Mouse (Mus musculus) ovary, adult 10 weeks (tissue): Measurements from ENCODE around the gene Gm20403. TPM values are rescaled to one million over a fixed set of nuclear protein-coding genes. Genes with fewer than 3 reads are reported as not detected.

Experiments used
- polyA plus RNA-seq: library from polyadenylated mRNA; stranded (reverse); fragments of 350-450 nt; fragmentation: Illumina TruSeq; extraction: RNeasy Lipid Tissue Mini Kit (QIAGEN cat#74804); gene quantifications from one replicate; pipeline ENCODE4 v1.2.3, GENCODE M21; 2014

Gene Gm20403
- polyA plus RNA-seq = not detected

DNA sequence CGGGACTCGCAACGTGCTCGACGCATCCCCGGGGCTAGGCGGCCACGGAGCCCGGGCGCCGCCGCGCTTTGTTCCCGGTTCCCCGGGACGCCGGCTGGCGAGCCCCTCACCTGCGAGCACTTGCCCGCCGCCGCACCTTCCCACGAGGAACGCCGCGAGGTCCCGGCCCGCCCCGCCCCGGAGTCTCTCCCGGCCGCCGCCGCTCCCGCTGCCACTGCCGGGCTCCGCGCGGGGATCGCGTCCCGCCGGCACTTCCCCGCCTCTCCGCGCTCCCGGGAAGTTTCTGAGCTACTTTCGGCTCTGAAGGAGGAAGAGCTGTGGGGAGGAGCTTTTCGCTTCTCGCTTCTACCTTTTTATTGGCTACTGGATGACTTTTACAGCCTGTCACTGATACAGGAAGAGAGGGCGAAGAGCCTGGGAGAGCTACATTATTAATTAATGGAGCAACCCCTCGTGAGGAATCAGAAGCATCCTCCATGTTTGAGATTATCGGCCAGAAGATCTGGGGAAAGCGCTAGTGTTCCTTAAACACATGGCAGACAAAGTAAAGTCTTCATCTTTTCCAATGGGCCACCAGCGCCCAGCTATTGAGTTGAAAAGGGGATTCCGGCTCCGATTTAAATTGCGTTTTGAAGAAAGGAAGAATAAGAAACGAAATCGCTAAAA lies at the start of gene Gm20403:
Gm20403 (minus strand) TSS at position 478 of the 666 bp plus-strand sequence.

DNA sequence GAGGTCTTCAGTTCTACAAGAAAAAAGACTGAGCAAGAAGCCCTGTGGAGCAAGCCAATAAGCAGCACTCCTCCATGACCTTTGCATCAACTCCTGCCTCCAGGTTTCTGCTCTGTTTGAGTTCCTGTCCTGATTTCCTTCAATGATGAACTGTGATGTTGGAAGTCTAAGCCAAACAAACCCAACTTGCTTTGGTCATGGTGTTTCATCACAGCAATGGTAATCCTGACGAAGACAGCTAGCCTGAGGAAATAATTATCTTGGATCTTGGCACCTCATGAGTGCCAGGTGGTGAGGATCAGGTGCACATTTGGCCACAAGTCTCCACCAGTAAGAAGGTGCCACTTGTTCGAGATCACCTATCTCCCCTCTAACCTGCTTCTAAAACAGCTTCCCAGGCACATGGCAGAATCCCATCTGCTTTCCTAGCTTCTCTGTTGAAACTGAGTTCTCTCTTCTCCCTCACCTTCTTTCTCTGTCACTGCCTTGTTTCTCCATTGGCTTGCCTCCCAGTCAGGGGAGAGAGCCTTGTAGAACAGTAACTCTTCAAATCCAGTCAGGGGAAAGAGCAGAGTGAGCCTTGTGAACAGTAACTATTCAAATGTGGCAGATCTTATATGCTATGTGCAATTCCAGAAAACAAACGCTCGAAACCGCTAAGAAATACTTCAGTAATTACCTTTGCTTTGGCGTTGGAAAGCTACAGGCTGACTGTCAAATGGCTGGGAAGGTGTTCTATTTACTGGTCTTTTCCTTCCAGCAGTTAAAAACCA lies 27.5 kb upstream of the Gm20403 start, which contains the start of gene Baz1a:
Baz1a (minus strand) TSS at position 723 of the 773 bp plus-strand sequence.

Other genes with a start within 250 kb of the Gm20403 start
- gene Snx6, start 190.8 kb downstream of the Gm20403 start, polyA plus RNA-seq = 220 TPM
- gene Cfl2, start 123.7 kb downstream of the Gm20403 start, polyA plus RNA-seq = 667 TPM
- 27.1 TPM for gene Baz1a, start 27.8 kb upstream of the Gm20403 start, polyA plus RNA-seq
- 22.4 TPM for gene 2700097O09Rik, start 93.6 kb upstream of the Gm20403 start, polyA plus RNA-seq
- 1,152 TPM for gene Srp54a, start 93.7 kb upstream of the Gm20403 start, polyA plus RNA-seq
- not detected for gene Fam177a, start 137.9 kb upstream of the Gm20403 start, polyA plus RNA-seq
- 3.0 TPM for gene Srp54b, start 168.6 kb upstream of the Gm20403 start, polyA plus RNA-seq
- 35.0 TPM for gene 1700047I17Rik2, start 213.1 kb upstream of the Gm20403 start, polyA plus RNA-seq
- 316 TPM for gene Srp54c, start 243.6 kb upstream of the Gm20403 start, polyA plus RNA-seq